Mouse (Mus musculus) stomach, postnatal 0 days (tissue): ENCODE results near the gene Tceal1.

ENCODE experiments used
- CTCF ChIP-seq: IDR thresholded peaks from 2 replicates; pipeline ENCODE4 v1.5.1; 2016; ENCODE audit warnings: antibody characterized with exemption, low read depth, mild to moderate bottlenecking, moderate library complexity
- EP300 ChIP-seq: optimal IDR thresholded peaks from 2 replicates; pipeline ENCODE3; 2016; ENCODE audit warnings: antibody characterized with exemption

DNA sequence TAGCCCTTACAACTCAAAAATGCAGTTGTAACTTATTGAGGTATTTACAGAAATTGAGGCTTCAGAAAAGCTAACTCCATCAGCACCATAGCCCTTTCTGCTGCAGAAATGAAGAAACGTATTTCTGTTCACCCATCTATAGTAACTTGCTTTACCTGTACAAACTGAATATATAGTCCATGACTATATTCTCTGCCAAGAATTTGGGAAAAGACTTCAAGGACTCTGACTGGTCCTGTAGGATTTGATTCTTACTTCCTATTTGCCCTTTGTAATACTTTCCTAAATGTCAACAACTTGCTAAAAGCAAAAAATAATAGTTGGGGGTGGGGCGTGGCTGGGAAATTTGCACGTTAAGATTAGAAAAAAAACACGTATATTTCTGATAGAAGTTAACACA lies 24.2 kb downstream of the Tceal1 start:
- TF ChIP-seq CTCF (no peak), EP300 (no peak)
